Mouse (Mus musculus): Measurements from ENCODE around the gene Kctd10. TPM values are rescaled to one million over a fixed set of nuclear protein-coding genes. Genes with fewer than 3 reads are reported as not detected.

The Kctd10 gene
- total RNA-seq, 1 experiment = 94.6 TPM

GRCm38 (mm10) chr5:114347005-114347404, 33.3 kb downstream of the Kctd10 start:
- Histone ChIP-seq H3K4me1 (ENCODE audit: control insufficient read depth in 2 of 2, insufficient read depth in 2 of 2, low read length in 2 of 2, poor library complexity in 1 of 2) (peaks cover 0 to 7% of the 10 kb centered on the region in 2 experiments; a peak in 3 of 4 replicates), H3K9ac (ENCODE audit: insufficient read depth, low read depth, low read length, poor library complexity, severe bottlenecking) (no peak overlapping the region), H3K27ac (ENCODE audit: insufficient read depth, low read depth, low read length, poor library complexity, severe bottlenecking) (no peak overlapping the region), H3K36me3 (ENCODE audit: control insufficient read depth, insufficient read depth, low read length, poor library complexity, severe bottlenecking) (no peaks in the 10 kb centered on the region), H3K4me3 (ENCODE audit: insufficient read depth in 1 of 2, low read depth in 1 of 2, low read length in 2 of 2, poor library complexity in 1 of 2, severe bottlenecking in 1 of 2) (no peak overlapping the region), H3K9me3 (ENCODE audit: control insufficient read depth, insufficient read depth, low read depth, low read length) (no peaks in the 10 kb centered on the region)
- no peak for TF ChIP-seq HCFC1 (IDR thresholded peaks at IDR 0.05; ENCODE audit: borderline replicate concordance, insufficient read depth, low read length)
- TF ChIP-seq CHD2 (IDR thresholded peaks at IDR 0.05; ENCODE audit: low read depth, low read length) = no peak
- no peak for TF ChIP-seq ZNF384 (IDR thresholded peaks at IDR 0.05; ENCODE audit: low read depth, low read length)
- no peak for TF ChIP-seq ZC3H11A (IDR thresholded peaks at IDR 0.05; ENCODE audit: borderline replicate concordance, low read depth, low read length)
- in situ Hi-C loops (cut with MboI; ENCODE audit: low sequenced_read_pairs in 2 of 2, unreplicated experiment in 2 of 2) = no loop called here
- DNase-seq (ENCODE audit: low read depth, low spot score) = no peak

- in situ Hi-C loops (cut with MboI; ENCODE audit: low sequenced_read_pairs in 2 of 2, unreplicated experiment in 2 of 2) = no loop called here
- no peaks in the 10 kb centered on the region for H3K9me3 ChIP-seq (ENCODE audit: control insufficient read depth, insufficient read depth, low read depth, low read length)
- DNase-seq (ENCODE audit: low read depth, low spot score) = peak; percentile 76
- TF ChIP-seq ZNF384 (IDR thresholded peaks at IDR 0.05; ENCODE audit: low read depth, low read length) (no peak), ZC3H11A (IDR thresholded peaks at IDR 0.05; ENCODE audit: borderline replicate concordance, low read depth, low read length) (no peak), MAFK (IDR thresholded peaks at IDR 0.05; ENCODE audit: insufficient read depth, low read depth, low read length) (no peak), CHD2 (IDR thresholded peaks at IDR 0.05; ENCODE audit: low read depth, low read length) (no peak), HCFC1 (IDR thresholded peaks at IDR 0.05; ENCODE audit: borderline replicate concordance, insufficient read depth, low read length) (no peak)
- peaks cover 0 to 9% of the 10 kb centered on the region in 2 experiments; a peak in 2 of 4 replicates for H3K4me1 ChIP-seq (ENCODE audit: control insufficient read depth in 2 of 2, insufficient read depth in 2 of 2, low read length in 2 of 2, poor library complexity in 1 of 2)
- no peaks in the 10 kb centered on the region for H3K36me3 ChIP-seq (ENCODE audit: control insufficient read depth, insufficient read depth, low read length, poor library complexity, severe bottlenecking)
- no peak overlapping the region for H3K9ac ChIP-seq (ENCODE audit: insufficient read depth, low read depth, low read length, poor library complexity, severe bottlenecking)
- no peak overlapping the region for H3K4me3 ChIP-seq (ENCODE audit: insufficient read depth in 1 of 2, low read depth in 1 of 2, low read length in 2 of 2, poor library complexity in 1 of 2, severe bottlenecking in 1 of 2)
- no peak overlapping the region for H3K27ac ChIP-seq (ENCODE audit: insufficient read depth, low read depth, low read length, poor library complexity, severe bottlenecking)
Measured at GRCm38 (mm10) chr5:114345538-114345937, 34.8 kb downstream of the Kctd10 start.

- no peak for DNase-seq (ENCODE audit: low read depth, low spot score)
- H3K9ac ChIP-seq (ENCODE audit: insufficient read depth, low read depth, low read length, poor library complexity, severe bottlenecking) = no peak overlapping the region
- in situ Hi-C loops (cut with MboI; ENCODE audit: low sequenced_read_pairs in 2 of 2, unreplicated experiment in 2 of 2) = no loop called here
Measured at GRCm38 (mm10) chr5:114343612-114344011, 36.7 kb downstream of the Kctd10 start.

GRCm38 (mm10) chr5:114342996-114343395, 37.3 kb downstream of the Kctd10 start:
- H3K9me3 ChIP-seq (ENCODE audit: control insufficient read depth, insufficient read depth, low read depth, low read length) = no peaks in the 10 kb centered on the region
- in situ Hi-C loops (cut with MboI; ENCODE audit: low sequenced_read_pairs in 2 of 2, unreplicated experiment in 2 of 2) = no loop called here
- H3K27ac ChIP-seq (ENCODE audit: insufficient read depth, low read depth, low read length, poor library complexity, severe bottlenecking) = no peak overlapping the region; the same call in 1 of the 2 replicates
- DNase-seq (ENCODE audit: low read depth, low spot score) = no peak
- H3K9ac ChIP-seq (ENCODE audit: insufficient read depth, low read depth, low read length, poor library complexity, severe bottlenecking) = no peak overlapping the region
- no peaks in the 10 kb centered on the region for H3K36me3 ChIP-seq (ENCODE audit: control insufficient read depth, insufficient read depth, low read length, poor library complexity, severe bottlenecking)
- no peak for TF ChIP-seq MAFK (IDR thresholded peaks at IDR 0.05; ENCODE audit: insufficient read depth, low read depth, low read length)
- H3K4me1 ChIP-seq (ENCODE audit: control insufficient read depth in 2 of 2, insufficient read depth in 2 of 2, low read length in 2 of 2, poor library complexity in 1 of 2) = peaks cover 0 to 10% of the 10 kb centered on the region in 2 experiments; a peak in 2 of 4 replicates
- H3K4me3 ChIP-seq (ENCODE audit: insufficient read depth in 1 of 2, low read depth in 1 of 2, low read length in 2 of 2, poor library complexity in 1 of 2, severe bottlenecking in 1 of 2) = no peak overlapping the region

More at GRCm38 (mm10) chr5:114343612-114344011, 36.7 kb downstream of the Kctd10 start:
- no peaks in the 10 kb centered on the region for H3K9me3 ChIP-seq (ENCODE audit: control insufficient read depth, insufficient read depth, low read depth, low read length)
- peaks cover 0 to 9% of the 10 kb centered on the region in 2 experiments; a peak in 2 of 4 replicates for H3K4me1 ChIP-seq (ENCODE audit: control insufficient read depth in 2 of 2, insufficient read depth in 2 of 2, low read length in 2 of 2, poor library complexity in 1 of 2)
- TF ChIP-seq ZC3H11A (IDR thresholded peaks at IDR 0.05; ENCODE audit: borderline replicate concordance, low read depth, low read length) = no peak
- TF ChIP-seq MAFK (IDR thresholded peaks at IDR 0.05; ENCODE audit: insufficient read depth, low read depth, low read length) = no peak
- H3K36me3 ChIP-seq (ENCODE audit: control insufficient read depth, insufficient read depth, low read length, poor library complexity, severe bottlenecking) = no peaks in the 10 kb centered on the region
- H3K4me3 ChIP-seq (ENCODE audit: insufficient read depth in 1 of 2, low read depth in 1 of 2, low read length in 2 of 2, poor library complexity in 1 of 2, severe bottlenecking in 1 of 2) = no peak overlapping the region
- H3K27ac ChIP-seq (ENCODE audit: insufficient read depth, low read depth, low read length, poor library complexity, severe bottlenecking) = no peak overlapping the region

- no peak overlapping the region for H3K4me3 ChIP-seq (ENCODE audit: insufficient read depth in 1 of 2, low read depth in 1 of 2, low read length in 2 of 2, poor library complexity in 1 of 2, severe bottlenecking in 1 of 2)
- DNase-seq (ENCODE audit: low read depth, low spot score) = no peak
- no peak overlapping the region for H3K9ac ChIP-seq (ENCODE audit: insufficient read depth, low read depth, low read length, poor library complexity, severe bottlenecking)
- in situ Hi-C loops (cut with MboI; ENCODE audit: low sequenced_read_pairs in 2 of 2, unreplicated experiment in 2 of 2) = no loop called here
- H3K9me3 ChIP-seq (ENCODE audit: control insufficient read depth, insufficient read depth, low read depth, low read length) = no peaks in the 10 kb centered on the region
- no peaks in the 10 kb centered on the region for H3K36me3 ChIP-seq (ENCODE audit: control insufficient read depth, insufficient read depth, low read length, poor library complexity, severe bottlenecking)
- no peaks in the 10 kb centered on the region; a peak in 1 of 4 replicates for H3K4me1 ChIP-seq (ENCODE audit: control insufficient read depth in 2 of 2, insufficient read depth in 2 of 2, low read length in 2 of 2, poor library complexity in 1 of 2)
- no peak for TF ChIP-seq MAFK (IDR thresholded peaks at IDR 0.05; ENCODE audit: insufficient read depth, low read depth, low read length)
- TF ChIP-seq CHD2 (IDR thresholded peaks at IDR 0.05; ENCODE audit: low read depth, low read length) = no peak
- TF ChIP-seq ZC3H11A (IDR thresholded peaks at IDR 0.05; ENCODE audit: borderline replicate concordance, low read depth, low read length) = no peak
- TF ChIP-seq ZNF384 (IDR thresholded peaks at IDR 0.05; ENCODE audit: low read depth, low read length) = no peak
- no peak for TF ChIP-seq HCFC1 (IDR thresholded peaks at IDR 0.05; ENCODE audit: borderline replicate concordance, insufficient read depth, low read length)
- no peak overlapping the region for H3K27ac ChIP-seq (ENCODE audit: insufficient read depth, low read depth, low read length, poor library complexity, severe bottlenecking)
Measured at GRCm38 (mm10) chr5:114323791-114324507, 56.4 kb downstream of the Kctd10 start.

All from ES-E14 (cell line).